Mouse (Mus musculus) CD8-positive naive resting alpha-beta T cell, adult 57 days (primary cell): ENCODE results near the gene Acer3. TPM values are rescaled to one million over a fixed set of nuclear protein-coding genes. Genes with fewer than 3 reads are reported as not detected.

Experiments
- total RNA-seq: library from RNA; stranded (reverse); gene quantifications from one replicate; pipeline ENCODE4 v1.2.4, GENCODE M21; 2023

Gene Acer3
- 7.1 TPM for total RNA-seq

GRCm38 (mm10) chr7:98321083-98321482 is at the start of gene Acer3:
Gene Acer3, minus strand, starts transcription at chr7:98321208.

GRCm38 (mm10) chr7:98361063-98361652 is 40.1 kb upstream of the Acer3 start, which contains the start of gene Tsku:
Gene Tsku, minus strand, starts transcription at chr7:98361328.

GRCm38 (mm10) chr7:98199381-98199780 is 121.6 kb downstream of the Acer3 start, which contains the start of gene B3gnt6:
Gene B3gnt6, minus strand, starts transcription at chr7:98199481.

GRCm38 (mm10) chr7:98177929-98178559 is 143.0 kb downstream of the Acer3 start, which contains the start of gene Capn5:
Gene Capn5, minus strand, starts transcription at chr7:98178274.

Other genes starting within 250 kb of the Acer3 start
- 8.0 TPM for gene Myo7a, start 201.7 kb downstream of the Acer3 start, total RNA-seq
- not detected for gene Omp, start 175.7 kb downstream of the Acer3 start, total RNA-seq
- 0.73 TPM for gene Capn5, start 142.9 kb downstream of the Acer3 start, total RNA-seq
- not detected for gene B3gnt6, start 121.7 kb downstream of the Acer3 start, total RNA-seq
- not detected for gene Tsku, start 40.1 kb upstream of the Acer3 start, total RNA-seq
- gene Gucy2d, start 119.2 kb upstream of the Acer3 start, total RNA-seq, result not detected
- 0.73 TPM for gene Lrrc32, start 168.1 kb upstream of the Acer3 start, total RNA-seq